Mouse (Mus musculus) retina, adult 2 months (tissue): ENCODE measurements around the gene Alms1.
"Not testable (repeated sequence)": the region's sequence is repeated elsewhere in the genome, so short reads cannot be mapped to it uniquely, and the experiment has no call there.

Experiments
- DNase-seq: peaks from one replicate; pipeline ENCODE4 v3.0.0-alpha.2; 2012; ENCODE audit warnings: low read depth, low spot score

The Alms1 gene

DNA sequence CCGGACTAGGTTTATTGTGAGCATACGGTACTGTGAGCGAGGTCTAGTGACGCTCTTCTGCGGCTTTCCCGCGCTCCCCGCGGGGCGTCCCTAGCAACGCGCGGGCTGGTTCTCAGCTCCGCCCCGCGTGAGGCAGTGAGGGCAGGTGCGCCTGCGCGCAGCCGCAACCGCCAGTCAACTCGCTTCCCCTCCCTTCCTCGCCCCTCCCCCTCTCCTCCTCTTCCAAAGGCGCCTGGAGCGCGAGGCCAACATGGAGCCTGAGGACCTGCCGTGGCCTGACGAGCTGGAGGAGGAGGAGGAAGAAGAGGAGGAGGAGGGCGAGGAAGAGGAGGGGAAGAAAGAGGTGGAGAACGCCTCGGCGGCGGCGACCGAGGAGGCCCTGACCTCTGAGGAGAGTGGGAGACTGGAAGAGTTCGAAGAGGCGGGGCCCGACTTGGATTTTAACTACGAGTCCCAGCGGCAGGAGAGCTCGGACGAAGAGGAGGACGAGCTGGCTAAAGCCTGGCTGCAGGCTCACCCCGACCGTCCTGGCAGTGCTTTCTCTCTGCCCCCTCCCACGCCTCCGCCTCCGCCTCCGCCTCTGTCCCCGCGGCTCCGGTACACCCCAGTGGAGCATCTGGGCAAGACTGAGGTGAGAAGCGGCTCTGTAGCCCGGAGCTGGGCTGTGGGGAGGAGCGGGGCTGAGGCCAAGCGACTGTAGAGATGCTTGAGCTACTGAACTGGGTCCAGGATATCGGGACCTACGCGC is at the start of gene Alms1:
Gene Alms1 (plus strand): TSS at position 136 of the 748 bp plus-strand sequence.
- DNase-seq: peak; percentile 84

DNA sequence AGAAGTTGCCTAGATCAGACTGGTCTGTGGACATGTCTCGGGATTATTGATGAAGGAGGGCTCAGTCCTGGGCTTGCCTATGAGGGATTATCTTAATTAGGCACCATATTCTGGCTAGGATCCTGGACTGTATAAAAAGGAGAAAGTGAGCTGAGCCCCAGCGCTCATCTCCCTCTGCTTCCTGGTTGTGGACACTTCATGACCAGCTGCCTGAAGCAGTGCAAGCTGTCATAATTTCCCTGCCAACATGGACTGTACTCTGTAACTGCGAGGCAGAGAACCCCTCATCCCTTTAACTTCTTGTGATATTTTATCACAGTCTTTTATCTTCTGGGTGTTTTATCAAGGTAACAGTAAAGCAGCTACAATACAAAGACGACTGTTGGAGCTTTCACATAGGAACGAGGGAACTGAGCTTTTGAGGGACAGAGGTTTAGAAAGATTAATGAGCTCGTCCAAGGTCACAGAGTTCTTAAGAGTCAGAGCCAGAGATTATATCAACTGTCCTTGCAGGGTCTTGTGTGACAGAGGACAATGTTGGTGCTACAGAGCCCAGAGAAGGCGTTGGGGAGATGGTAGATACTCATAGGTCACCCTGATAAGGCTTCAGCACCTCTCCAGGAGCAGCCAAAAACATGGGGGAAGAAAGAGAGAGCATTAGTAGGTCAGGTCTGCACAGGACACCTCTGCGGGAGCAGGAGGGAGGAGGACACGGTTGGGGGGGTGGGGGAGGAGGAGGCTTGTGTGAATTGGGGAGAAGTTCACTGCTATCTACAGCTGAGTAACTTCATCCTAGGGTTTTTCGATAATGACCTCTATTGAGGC is 43.8 kb upstream of the Alms1 start:
- no peak for DNase-seq

DNA sequence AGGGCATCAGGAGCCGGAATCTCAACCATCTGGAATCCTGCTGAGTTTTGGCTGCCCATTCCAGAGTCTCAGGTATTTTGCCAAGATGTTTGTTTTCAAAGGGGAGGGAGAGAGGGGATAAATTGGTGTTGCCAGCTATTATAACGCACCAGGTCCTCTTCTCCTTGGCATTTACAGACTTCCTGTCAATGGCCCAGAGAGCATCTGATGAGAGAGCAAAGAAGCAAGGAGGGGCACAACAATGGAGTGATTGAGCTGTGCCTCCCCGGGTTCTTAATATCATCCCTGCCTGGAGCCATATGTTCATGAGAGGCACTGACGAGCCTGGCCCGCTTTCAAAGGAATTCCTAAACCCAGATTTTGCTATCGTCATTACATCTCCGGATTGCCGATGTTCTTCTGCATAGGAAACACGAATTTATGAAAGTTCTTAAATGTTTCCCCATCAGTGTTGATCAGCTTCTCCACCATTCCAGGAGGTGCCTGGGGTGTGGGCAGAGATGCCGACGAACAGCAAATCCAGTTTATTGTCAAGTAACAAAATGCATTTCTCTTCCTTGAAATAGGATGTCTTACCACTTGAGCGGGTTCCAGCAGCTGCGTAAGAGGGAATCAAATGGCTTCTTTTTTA is 43.0 kb upstream of the Alms1 start:
- no peak for DNase-seq

DNA sequence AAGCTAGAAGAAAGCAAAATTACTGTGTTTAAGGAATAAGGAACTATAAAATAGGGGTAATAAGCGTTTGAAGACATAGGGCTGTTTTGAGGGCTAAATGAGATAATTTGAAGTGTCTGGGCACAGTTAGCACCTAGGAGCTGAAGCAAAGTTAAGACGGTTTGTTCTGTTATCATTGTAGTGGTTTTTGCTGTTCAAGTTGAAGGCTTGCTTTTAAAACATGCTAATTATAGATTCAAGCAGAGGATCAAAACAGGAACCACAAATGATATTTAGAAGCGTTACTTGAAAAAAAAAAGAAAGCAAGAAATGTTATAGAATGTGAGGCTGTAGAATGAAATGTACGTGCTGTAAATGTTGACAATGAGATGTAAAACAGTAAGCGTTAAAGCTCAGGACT is 39.7 kb upstream of the Alms1 start:
- DNase-seq: no peak

DNA sequence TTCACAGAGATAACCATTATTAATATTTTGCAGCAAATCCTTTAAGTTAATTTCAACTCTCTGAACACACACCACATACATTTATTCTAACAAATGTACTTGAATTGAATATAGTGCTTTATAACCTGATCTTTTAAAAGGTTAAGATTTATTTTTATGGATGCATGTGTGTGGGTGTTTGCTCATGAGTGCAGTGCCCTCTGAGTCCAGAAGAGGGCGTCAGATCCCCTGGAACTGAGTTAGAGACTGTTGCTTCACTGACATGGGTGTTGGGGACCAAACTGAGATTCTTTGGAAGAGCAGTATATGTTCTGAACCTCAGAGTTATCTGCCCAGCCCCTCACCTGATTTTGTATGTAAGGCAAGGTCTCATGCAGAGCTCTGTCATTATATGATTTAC is 25.0 kb upstream of the Alms1 start:
- no peak for DNase-seq

DNA sequence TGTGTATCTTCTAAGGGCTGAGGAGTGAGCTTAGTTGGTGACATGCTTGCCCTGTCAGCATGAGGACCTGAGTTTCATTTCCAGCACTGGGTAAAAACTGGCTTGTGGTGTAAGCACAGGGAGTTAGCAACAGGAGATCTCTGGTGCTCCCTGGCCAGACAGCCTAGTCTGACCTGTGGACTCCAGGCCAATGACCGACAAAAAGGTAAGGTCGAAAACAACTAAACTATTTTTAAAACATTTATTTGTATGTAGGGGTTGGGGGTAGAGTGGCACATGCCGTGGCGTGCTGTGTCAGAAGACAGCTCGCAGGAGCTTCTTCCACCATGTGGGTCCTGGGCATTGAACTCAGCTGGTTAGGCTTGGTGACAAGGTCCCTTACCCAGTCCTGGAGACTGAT is 14.5 kb upstream of the Alms1 start:
- DNase-seq: no peak

DNA sequence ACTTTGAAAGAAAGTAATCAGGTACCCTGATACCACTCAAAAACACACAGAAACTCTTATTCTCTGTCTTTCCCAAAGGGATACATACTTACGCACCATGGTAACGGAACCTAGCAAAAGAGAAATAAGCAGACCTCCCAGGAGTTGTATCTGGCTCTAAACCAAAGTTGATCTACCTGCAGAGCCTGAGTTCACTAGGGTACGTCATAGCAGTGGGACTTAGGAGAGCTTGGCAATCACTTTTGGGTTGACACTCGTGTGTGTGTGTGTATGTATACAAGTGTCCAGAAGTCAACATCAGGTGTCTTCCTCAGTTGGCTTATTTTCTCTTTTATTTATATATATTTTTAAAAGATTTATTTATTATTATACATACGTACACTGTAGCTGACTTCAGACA is 5.6 kb upstream of the Alms1 start:
- DNase-seq: no peak

DNA sequence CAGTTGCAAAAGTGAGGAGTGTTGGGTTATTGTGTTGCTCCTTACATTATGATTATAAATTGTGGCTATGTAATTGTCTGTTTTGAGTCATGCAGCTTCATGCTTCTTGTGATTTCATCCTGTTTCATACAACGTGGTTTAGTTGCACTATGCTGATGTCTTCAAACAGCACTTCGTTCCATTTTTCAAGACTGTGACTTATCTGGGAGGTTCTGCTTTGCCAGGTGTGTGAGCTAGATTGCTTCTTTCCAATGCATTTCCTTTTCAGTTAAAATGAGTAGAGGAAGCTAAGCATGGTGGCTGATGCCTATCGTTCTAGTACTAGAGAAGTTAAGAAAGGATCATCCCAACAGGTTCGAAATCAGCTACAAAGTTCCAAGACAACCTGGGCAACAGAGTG is 2.7 kb upstream of the Alms1 start:
- DNase-seq: no peak

DNA sequence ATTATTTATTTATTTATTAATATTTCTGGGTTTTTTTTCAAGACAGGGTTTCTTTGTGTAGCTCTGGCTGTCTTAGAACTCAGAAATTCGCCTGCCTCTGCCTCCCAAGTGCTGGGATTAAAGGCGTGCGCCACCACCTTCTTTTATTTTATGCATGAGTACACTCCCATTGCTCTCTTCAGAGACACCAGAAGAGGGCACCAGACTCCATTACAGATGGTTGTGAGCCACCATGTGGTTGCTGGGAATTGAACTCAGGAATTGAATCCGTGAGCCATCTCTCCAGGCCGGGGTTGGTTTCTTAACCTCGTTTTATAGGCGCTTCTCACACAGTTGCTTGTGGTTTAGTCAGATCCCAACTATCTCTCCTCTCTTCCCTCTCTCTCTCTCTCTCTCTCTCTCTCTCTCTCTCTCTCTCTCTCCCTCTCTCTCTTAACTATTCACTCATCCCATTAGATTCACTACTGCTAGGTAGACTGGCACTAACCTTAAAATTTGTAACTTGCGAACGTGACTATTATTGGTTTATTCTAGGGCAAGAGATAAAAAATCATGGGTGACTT is 445 bp upstream of the Alms1 start:
- no peak for DNase-seq

DNA sequence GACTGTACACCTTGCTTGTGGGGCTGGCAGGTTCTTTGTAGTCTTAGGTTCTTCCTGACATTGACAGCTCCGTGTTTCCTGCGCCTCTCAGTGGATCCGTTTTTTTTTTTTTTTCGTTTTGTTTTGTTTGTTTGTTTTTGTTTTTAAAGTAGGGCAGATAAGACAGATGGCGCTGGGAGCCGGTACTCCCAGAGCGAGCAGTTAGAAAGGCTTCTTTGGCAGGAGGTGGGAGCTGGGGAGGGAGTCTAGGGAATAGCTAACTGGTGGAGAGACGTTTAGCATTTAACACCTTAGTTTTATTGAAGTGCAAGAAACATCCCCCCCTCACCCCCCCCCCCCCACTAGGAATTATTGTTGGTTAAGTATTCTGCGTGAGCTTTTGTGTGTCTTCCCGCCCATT is 833 bp downstream of the Alms1 start:
- peak; percentile 13 for DNase-seq

DNA sequence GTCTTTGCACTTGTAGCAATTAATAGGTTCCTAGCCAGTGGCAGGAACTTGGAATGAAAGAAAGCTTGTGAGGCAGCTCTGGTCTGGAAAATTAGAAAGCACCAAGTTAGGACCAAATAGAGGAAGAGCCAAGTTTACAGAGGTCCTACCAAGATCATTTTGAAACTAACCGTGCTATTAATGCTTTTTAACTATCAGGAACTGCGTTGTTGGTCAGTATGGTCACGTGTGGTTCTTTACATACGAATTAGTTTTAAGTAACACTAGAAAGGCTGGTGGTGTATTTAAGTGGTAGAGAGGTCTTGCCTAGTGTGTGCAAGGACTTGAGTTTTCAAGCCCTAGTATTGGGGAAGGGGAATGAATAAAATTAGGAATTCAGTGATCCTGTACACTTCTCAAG is 1.2 kb downstream of the Alms1 start:
- no peak for DNase-seq

DNA sequence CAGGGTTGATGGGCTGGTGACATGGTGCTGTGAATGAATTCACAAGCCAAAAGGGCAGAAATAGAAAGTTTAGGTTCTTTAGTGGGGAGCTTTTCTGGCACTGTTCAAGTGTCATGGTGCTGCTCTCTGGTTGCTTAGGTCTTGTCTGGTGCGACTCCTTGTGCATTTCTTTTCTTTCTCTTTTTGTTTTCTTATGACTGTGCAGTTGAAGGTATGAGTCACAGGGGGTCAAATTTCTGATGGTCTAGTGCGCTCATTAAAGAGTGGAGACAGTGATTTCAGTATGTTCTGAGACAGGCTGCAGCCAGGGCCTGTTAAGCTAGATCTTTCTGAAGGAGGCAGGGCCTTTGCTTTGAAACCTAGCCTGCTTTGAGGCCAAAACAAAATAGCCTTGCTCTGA is 2.8 kb downstream of the Alms1 start:
- no peak for DNase-seq

DNA sequence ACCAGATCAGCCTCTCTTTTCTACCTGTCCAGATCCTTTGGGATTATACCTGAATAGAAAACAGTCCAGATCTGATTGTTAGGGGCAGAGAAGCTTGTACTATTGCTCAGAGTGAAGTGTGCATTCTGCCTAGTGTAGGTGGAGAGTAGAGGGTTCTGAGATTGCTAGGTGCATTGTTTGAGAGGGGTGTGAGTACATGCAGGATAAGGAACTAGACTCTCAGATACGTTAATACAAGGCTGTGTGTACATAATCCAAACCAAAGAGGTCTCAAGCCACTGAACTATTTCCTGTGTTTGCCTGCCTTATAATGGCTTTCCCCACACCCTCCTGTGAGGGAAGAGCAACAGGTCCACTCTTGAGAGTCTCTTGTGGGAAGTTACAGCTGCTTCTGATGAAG is 12.0 kb downstream of the Alms1 start:
- no peak for DNase-seq

DNA sequence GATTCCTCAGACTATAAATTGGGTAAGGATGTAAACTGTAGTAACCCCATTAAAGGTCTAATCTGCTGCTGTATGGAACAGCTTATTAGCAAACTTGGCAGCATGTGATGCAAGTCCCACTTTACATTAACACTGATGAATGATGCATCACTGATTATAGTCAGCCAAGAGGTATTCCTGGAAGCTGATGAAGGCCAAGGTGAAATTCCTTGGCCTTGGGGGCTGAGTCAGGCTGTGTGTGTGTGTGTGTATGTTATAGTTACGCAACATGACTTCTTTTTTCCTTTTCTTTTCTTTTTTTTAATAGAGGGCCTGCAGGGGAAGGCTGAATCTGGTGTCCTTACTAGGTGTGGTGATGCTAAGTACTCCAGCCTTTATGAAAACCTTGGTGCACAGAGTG is 23.2 kb downstream of the Alms1 start:
- DNase-seq: no peak

DNA sequence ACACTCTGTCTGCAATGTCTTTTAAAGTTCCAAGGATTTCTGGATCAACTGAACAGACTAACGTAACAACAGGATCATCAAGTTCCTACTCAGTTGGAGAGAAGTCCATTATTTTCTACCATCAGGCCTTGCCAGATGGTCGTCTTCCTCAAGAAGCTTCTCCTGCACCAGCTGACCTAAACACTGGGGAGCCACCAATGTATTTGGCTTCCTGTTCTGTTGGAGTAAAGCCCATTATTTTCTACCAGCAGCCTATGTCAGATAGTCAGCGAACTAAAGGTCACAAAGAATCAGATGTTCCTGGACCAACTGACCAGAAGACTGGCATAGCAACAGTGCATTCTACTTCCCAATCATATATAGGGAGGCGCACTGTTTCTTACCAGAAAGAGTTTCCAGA is 33.5 kb downstream of the Alms1 start:
- DNase-seq: no peak

DNA sequence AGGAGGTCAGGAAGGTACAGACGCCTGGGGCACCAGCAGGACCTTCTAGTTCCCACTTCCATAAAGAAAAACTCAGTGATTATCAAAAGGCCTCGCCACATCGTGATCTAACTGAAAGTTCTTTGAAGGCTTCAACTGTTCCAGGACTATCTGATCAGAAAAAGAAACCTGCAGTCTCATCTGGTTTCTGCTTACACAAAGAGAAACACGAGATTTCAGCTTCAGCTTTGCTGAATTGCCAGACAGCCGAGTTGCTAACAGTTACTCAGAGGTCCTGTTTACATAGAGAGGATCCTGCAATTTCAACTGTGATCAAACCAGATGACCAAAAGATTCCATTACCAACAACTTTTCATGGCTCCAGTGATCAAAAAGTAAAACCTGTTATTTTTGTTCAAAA is 34.3 kb downstream of the Alms1 start:
- DNase-seq: no peak

DNA sequence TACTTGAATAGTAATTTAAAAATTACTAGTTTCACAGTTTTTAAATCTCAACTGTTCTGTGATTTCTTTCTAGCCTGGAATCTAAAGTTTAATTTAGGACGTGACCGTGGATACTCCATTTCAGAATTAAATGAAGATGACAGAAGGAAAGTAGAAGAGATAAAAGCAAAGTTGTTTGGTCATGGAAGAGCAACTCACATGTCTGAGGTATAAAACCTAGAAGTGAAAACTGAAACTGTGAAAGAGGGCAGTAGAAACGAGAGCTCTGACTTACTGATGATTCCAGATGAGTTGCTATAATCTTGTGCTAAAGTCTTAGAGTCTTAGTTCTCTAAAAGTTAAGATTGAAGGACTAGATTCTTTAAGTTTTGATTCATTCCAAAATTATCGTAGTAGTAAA is 37.2 kb downstream of the Alms1 start:
- DNase-seq: no peak

DNA sequence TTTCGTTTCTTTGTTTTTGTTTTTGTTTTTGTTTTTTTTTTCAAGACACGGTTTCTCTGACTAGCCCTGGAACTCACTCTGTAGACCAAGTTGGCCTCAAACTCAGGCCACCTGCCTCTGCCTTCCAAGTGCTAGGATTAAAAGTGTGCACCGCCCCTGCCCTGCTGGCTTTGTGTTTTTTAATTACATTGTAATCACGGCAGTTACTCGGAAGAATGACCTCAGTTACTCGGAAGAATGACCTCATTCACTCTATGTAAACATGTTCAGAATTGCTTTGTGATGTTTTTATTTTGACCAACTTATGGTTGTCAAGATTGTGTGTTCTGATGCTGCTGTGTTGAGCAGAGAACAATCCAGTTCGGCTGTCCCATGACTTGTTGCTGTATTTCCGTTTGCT is 45.8 kb downstream of the Alms1 start:
- no peak for DNase-seq

DNA sequence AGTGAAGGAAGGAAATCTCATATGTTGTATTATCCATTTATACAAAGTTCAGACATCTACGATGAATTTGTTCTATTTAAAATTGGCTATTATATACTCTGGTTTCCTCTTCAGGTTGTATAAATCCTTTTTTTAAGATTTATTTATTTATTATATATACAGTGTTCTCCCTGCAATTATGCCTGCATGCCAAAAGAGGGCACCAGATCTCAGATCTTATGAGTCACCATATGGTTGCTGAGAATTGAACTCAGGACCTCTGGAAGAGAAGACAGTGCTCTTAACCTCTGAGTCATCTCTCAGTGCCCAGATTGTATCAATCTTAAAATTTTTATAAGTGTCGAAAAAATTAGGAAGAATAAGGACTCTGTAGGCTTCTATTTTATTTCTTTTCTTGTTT is 65.9 kb downstream of the Alms1 start:
- peak; percentile 3 for DNase-seq

DNA sequence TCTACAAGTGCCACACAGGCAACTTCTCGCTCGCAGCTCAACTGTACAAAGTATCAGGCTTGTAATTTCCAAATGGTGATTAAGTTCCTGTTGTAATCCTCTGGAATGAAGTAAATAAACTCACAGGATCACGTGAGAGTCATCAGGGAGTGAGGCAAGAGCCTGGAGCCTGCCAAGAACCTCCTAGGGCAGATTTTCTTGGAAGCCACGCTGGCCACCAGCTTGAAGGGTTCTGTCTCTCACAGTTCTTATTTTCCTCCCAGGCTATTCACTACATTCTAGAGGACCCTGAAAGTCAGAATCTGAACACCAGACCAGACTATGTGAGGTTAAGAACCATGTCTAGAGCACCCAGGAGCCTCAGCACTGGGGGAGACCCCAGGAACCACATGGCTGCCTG is 114.6 kb downstream of the Alms1 start:
- DNase-seq: not testable (repeated sequence)

DNA sequence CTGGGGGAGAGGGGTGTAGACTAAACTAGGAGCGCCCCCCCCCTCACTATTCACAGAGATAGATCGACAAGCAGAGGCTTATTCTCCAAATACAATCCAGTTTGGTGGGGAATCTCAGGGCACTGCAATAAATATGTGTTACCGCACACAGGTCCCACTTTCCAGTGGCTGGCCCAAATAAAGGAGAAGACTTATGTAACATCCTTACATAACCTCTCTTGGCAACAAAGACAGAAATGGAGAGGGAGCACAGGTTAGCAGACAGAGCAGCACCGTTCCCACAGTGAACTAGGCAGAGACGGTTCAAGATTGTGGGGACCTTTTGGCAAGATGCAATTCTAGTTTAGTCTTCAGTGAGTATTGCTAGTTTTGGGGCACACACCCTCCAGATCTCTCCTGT is 121.9 kb downstream of the Alms1 start:
- DNase-seq: peak; percentile 3

DNA sequence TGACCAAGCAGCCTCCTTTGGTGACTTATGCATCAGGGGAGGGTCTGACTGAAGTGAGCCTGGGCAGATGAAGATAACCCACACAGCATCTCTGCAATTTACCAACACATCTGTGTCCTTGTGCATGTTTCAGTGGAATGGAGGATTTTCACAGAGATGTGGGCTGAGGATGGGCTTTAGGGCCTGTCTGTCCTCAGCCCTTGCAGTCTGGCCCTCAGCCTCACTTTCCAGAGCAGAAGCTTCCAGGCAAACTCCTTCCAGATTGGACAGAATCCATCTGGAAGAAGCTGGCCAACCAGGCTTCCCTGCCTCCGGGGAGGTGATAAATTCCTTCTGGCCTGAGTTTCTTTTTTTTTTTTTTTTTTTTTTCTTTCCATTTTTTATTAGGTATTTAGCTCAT is 122.3 kb downstream of the Alms1 start:
- DNase-seq: not testable (repeated sequence)
